Mouse (Mus musculus) lung, embryonic 15.5 days (tissue): ENCODE measurements around the gene Marc1. TPM values are rescaled to one million over a fixed set of nuclear protein-coding genes. Genes with fewer than 3 reads are reported as not detected.

ENCODE experiments used
- ATAC-seq: fragments of 200-750 bp; cut with Nextera tagmentation; 2 replicates; pipeline ENCODE4 v1.8.0; 2017; ENCODE audit warnings: moderate number of reproducible peaks, borderline replicate concordance; ENCODE audit not compliant: low FRiP score, low TSS enrichment; ENCODE audit errors: extremely low read depth
- H3K27ac ChIP-seq: fragments of 300-500 bp; sonication (generic); 2 replicates; pipeline ENCODE4 v1.5.1; 2015; ENCODE audit warnings: moderate library complexity, mild to moderate bottlenecking, inconsistent platforms
- H3K27me3 ChIP-seq: fragments of 300-500 bp; sonication (generic); 2 replicates; pipeline ENCODE4 v1.6.1; 2015; ENCODE audit warnings: inconsistent platforms
- H3K36me3 ChIP-seq: fragments of 300-500 bp; sonication (generic); 2 replicates; pipeline ENCODE4 v1.6.1; 2015; ENCODE audit warnings: inconsistent platforms
- H3K4me1 ChIP-seq: fragments of 300-500 bp; sonication (generic); 2 replicates; pipeline ENCODE4 v1.6.1; 2015; ENCODE audit warnings: inconsistent platforms
- H3K4me2 ChIP-seq: fragments of 300-500 bp; sonication (generic); 2 replicates; pipeline ENCODE4 v1.6.1; 2015; ENCODE audit warnings: inconsistent platforms, mild to moderate bottlenecking, moderate library complexity
- H3K4me3 ChIP-seq: fragments of 300-500 bp; sonication (generic); 2 replicates; pipeline ENCODE4 v1.5.1; 2015; ENCODE audit warnings: mild to moderate bottlenecking, inconsistent platforms
- H3K9ac ChIP-seq: fragments of 300-500 bp; sonication (generic); 2 replicates; pipeline ENCODE4 v1.6.1; 2015; ENCODE audit warnings: inconsistent platforms
- H3K9me3 ChIP-seq: fragments of 300-500 bp; sonication (generic); 2 replicates; pipeline ENCODE4 v1.6.1; 2016; ENCODE audit warnings: inconsistent platforms
- WGBS: fragments of 180-500 bp; shearing (Covaris S2); methylation state at CpG from one replicate; pipeline ENCODE4 v1.1.7; 2015; 5-methylcytosine and 5-hydroxymethylcytosine counted together
- microRNA counts: library from miRNA; unstranded; fragments of <30 nt; microRNA quantifications from one replicate; lab custom pipeline; 2016
- microRNA-seq: library from miRNA; unstranded; fragments of <30 nt; microRNA quantifications from one replicate; pipeline ENCODE4, GENCODE M21; 2016
- polyA plus RNA-seq: library from polyadenylated mRNA; unstranded; fragments of >200 nt; fragmentation: Nextera tagmentation; extraction: Ambion mirVana; gene quantifications from 2 replicates; pipeline ENCODE4 v1.2.1, GENCODE M21; 2015

Gene Marc1
- polyA plus RNA-seq, 1 experiment from 2014 or later, result 0.11 TPM

GRCm38 (mm10) chr1:184748692-184749152 lies 62.4 kb downstream of the Marc1 start:
- Histone ChIP-seq H3K4me1 (peaks cover 23% of the 10 kb centered on the region), H3K9me3 (no peaks in the 10 kb centered on the region), H3K27ac (peak overlapping the region; percentile 82), H3K9ac (no peak overlapping the region), H3K4me3 (no peak overlapping the region), H3K27me3 (peaks cover 7% of the 10 kb centered on the region; the same call in 1 of the 2 replicates), H3K4me2 (peak overlapping the region; percentile 42), H3K36me3 (no peaks in the 10 kb centered on the region)
- WGBS, result 21% methylated on average over 14 of the region's 14 CpGs
- peak; percentile 78 for ATAC-seq

DNA sequence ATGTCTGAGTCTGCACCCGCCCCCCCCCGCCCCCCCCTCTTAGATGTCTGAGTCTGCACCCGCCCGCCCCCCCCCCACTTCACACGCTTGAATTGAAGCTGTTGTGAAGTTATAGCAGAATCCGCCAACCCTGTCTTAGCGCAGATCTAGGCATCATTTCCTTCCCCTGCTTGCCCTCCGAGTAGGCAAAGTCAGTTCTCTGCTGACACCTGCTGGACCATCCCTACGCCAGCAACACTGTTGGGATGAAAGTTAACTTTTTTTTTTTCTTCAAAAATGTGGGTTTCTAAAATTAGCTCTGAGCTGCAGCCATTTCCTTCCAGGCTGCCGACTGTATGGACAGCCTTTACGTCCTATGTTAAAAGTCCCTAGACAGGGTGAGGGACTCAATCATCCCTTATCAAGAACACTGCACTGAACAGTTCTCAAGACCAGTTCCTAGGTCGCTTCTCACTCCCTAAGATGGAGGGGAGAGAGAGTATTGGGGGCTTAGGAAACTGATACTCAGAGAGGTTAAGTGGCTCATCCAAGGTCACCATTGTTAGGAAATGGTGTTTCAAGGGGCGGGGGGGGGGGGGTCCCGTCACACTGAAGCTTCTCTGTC lies 73.1 kb downstream of the Marc1 start:
- ATAC-seq, result peak; percentile 55; the same call in 1 of the 2 replicates
- WGBS, result 3% methylated on average over 14 of the region's 14 CpGs
- Histone ChIP-seq H3K9ac (no peak overlapping the region), H3K36me3 (no peaks in the 10 kb centered on the region), H3K9me3 (no peaks in the 10 kb centered on the region), H3K27ac (no peak overlapping the region), H3K4me3 (no peak overlapping the region), H3K4me2 (no peak overlapping the region; the same call in 1 of the 2 replicates), H3K27me3 (peaks cover 66% of the 10 kb centered on the region), H3K4me1 (peaks cover 22% of the 10 kb centered on the region)

DNA sequence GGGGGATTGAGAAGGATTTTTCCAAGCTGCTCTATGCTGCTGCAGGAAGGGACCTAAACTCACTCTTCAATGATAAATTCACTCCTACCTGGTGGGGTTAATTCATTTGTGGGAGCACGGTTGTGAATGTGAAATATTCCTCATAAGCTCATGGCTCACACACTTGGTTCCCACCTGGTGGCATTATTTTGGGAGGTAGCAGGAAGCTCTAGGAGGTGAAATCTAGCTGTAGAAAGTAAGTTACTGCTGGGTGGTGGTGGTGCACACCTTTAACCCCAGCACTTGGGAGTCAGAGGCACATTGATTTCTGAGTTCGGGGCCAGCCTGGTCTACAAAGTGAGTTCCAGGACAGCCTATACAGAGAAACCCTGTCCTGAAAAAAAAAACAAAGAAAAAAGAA lies 73.9 kb downstream of the Marc1 start:
- 43% methylated on average over 2 of the region's 2 CpGs for whole genome bisulfite sequencing
- peaks cover 25% of the 10 kb centered on the region for H3K4me1 ChIP-seq
- no peak overlapping the region for H3K4me2 ChIP-seq
- no peak overlapping the region for H3K27ac ChIP-seq
- H3K9ac ChIP-seq, result no peak overlapping the region
- no peaks in the 10 kb centered on the region for H3K36me3 ChIP-seq
- no peak overlapping the region for H3K4me3 ChIP-seq
- H3K9me3 ChIP-seq, result no peaks in the 10 kb centered on the region
- no peak for ATAC-seq
- peaks cover 70% of the 10 kb centered on the region for H3K27me3 ChIP-seq

MicroRNAs encoded within 50 kb of the gene (microRNA counts, 519-probe panel; counts per million panel counts)
- microRNA mmu-miR-1981 (lab: Ali Mortazavi, UCI), result 2,720 counts per million, percentile 70 among the panel's probes with 10 or more counts

Small RNAs within 50 kb of the gene (microRNA-seq; reads per million reads assigned to microRNA genes)
- 72.6 reads per million, percentile 49 among the genes with 10 or more reads in this experiment for gene Mir1981

Other genes with a start within 250 kb of the Marc1 start
- 32.5 and 34.1 TPM in 2 replicates for gene Hlx, start 78.7 kb downstream of the Marc1 start, polyA plus RNA-seq
- gene Marc2, start 35.1 kb upstream of the Marc1 start, polyA plus RNA-seq, result 150 and 160 TPM in 2 replicates
- 2.7 TPM in 2 replicates for gene C130074G19Rik, start 71.9 kb upstream of the Marc1 start, polyA plus RNA-seq
- 2.2 and 2.7 TPM in 2 replicates for gene Mark1, start 188.3 kb upstream of the Marc1 start, polyA plus RNA-seq